Mouse (Mus musculus) limb, embryonic 10.5 days (tissue): Measurements from ENCODE around the gene Coq8b. TPM values are rescaled to one million over a fixed set of nuclear protein-coding genes. Genes with fewer than 3 reads are reported as not detected.
"Not testable (repeated sequence)": the region's sequence is repeated elsewhere in the genome, so short reads cannot be mapped to it uniquely, and the experiment has no call there.

ENCODE experiments used
- DNase-seq: peaks from one replicate; pipeline ENCODE4 v3.0.0-alpha.2; 2017; ENCODE audit warnings: low spot score
- H3K27ac ChIP-seq: fragments of 300-500 bp; sonication (generic); 2 replicates; pipeline ENCODE4 v1.5.1; 2016; ENCODE audit warnings: mild to moderate bottlenecking
- H3K27me3 ChIP-seq: fragments of 300-500 bp; sonication (generic); 2 replicates; pipeline ENCODE4 v1.6.1; 2016; ENCODE audit warnings: low read depth, mild to moderate bottlenecking; ENCODE audit not compliant: poor library complexity, severe bottlenecking
- H3K36me3 ChIP-seq: fragments of 300-500 bp; sonication (generic); 2 replicates; pipeline ENCODE4 v1.6.1; 2016; ENCODE audit warnings: mild to moderate bottlenecking, moderate library complexity
- H3K4me1 ChIP-seq: fragments of 300-500 bp; sonication (generic); 2 replicates; pipeline ENCODE4 v1.6.1; 2016
- H3K4me3 ChIP-seq: fragments of 300-500 bp; sonication (generic); 2 replicates; pipeline ENCODE4 v1.5.1; 2016; ENCODE audit warnings: mild to moderate bottlenecking, moderate library complexity
- H3K9me3 ChIP-seq: fragments of 300-500 bp; sonication (generic); replicated peaks from 2 replicates; pipeline ENCODE4 v1.6.1; 2016; ENCODE audit warnings: mild to moderate bottlenecking
- WGBS: fragments of 180-500 bp; shearing (Covaris S2); methylation state at CpG from one replicate; pipeline ENCODE4 v1.1.7; 2016; 5-methylcytosine and 5-hydroxymethylcytosine counted together
- polyA plus RNA-seq: library from polyadenylated mRNA; unstranded; fragments of >200 nt; fragmentation: Nextera tagmentation; extraction: Ambion mirVana; gene quantifications from 2 replicates; pipeline ENCODE4 v1.2.1, GENCODE M21; 2016

The Coq8b gene
- polyA plus RNA-seq, 1 experiment from 2014 or later: 16.3 TPM

GRCm38 (mm10) chr7:27235726-27236125 is 2.9 kb downstream of the Coq8b start:
- 95% methylated on average over 2 of the region's 2 CpGs for WGBS

GRCm38 (mm10) chr7:27237527-27237926 is 4.7 kb downstream of the Coq8b start:
- H3K4me3 ChIP-seq: no peak overlapping the region
- WGBS: 85% methylated on average over 2 of the region's 2 CpGs
- no peaks in the 10 kb centered on the region for H3K27me3 ChIP-seq
- no peak overlapping the region for H3K27ac ChIP-seq
- H3K9me3 ChIP-seq: no peaks in the 10 kb centered on the region
- no peak for DNase-seq
- peaks cover 21% of the 10 kb centered on the region for H3K36me3 ChIP-seq
- peaks cover 12% of the 10 kb centered on the region for H3K4me1 ChIP-seq

More at GRCm38 (mm10) chr7:27235726-27236125, 2.9 kb downstream of the Coq8b start:
- DNase-seq: no peak
- Histone ChIP-seq H3K4me3 (no peak overlapping the region), H3K27me3 (no peaks in the 10 kb centered on the region), H3K9me3 (no peaks in the 10 kb centered on the region), H3K4me1 (peaks cover 12% of the 10 kb centered on the region), H3K27ac (no peak overlapping the region), H3K36me3 (peaks cover 12% of the 10 kb centered on the region)

DNA sequence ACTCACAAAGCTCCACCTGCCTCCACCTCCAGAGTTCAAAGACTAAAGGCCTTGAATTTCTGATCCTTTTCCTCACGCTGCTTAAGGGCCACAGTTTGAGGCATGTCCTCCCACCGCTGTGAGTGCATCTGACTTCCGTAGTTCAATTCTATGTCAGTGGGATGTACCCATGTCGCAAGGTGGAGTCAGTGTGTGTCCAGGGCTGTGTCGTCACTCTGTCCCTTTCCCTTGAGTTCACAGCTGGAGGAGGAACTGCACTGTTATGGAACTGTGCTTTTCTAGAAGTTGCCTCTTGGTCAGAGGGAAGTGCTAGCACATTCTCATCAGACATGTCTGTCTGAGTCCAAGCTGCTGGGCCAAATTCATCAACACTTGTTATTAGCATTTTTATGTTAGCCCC is 5.7 kb downstream of the Coq8b start:
- no peaks in the 10 kb centered on the region for H3K9me3 ChIP-seq
- peaks cover 8% of the 10 kb centered on the region for H3K4me1 ChIP-seq
- 90% methylated on average over 5 of the region's 5 CpGs for WGBS
- H3K4me3 ChIP-seq: no peak overlapping the region
- H3K27me3 ChIP-seq: no peaks in the 10 kb centered on the region
- no peak overlapping the region for H3K27ac ChIP-seq
- no peak for DNase-seq
- peaks cover 30% of the 10 kb centered on the region for H3K36me3 ChIP-seq

GRCm38 (mm10) chr7:27243211-27243610 is 10.4 kb downstream of the Coq8b start:
- WGBS: 50% methylated on average over 8 of the region's 8 CpGs
- no peaks in the 10 kb centered on the region for H3K9me3 ChIP-seq
- peaks cover 47% of the 10 kb centered on the region for H3K36me3 ChIP-seq
- no peak overlapping the region for H3K27ac ChIP-seq
- no peak overlapping the region for H3K4me3 ChIP-seq
- no peaks in the 10 kb centered on the region for H3K4me1 ChIP-seq
- DNase-seq: no peak
- no peaks in the 10 kb centered on the region for H3K27me3 ChIP-seq

DNA sequence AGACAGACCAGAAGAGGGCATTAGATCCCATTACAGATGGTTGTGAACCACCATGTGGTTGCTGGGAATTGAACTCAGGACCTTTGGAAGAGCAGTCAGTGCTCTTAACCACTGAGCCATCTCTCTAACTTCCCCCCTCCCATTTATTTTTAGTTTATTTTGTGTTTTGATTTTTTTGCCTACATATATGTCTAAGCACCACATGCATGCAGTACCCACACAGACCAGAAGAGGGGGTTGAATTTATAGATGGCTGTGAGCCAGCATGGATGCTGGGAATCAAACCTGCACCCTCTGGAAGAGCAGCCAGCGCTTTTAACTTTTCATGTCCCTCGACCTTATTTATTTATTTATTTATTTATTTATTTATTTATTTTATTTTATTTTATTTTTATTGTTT is 11.3 kb downstream of the Coq8b start:
- not testable (repeated sequence) for DNase-seq, H3K27ac ChIP-seq, H3K4me1 ChIP-seq, H3K9me3 ChIP-seq, H3K27me3 ChIP-seq, H3K4me3 ChIP-seq
- WGBS: 78% methylated on average over 2 of the region's 2 CpGs
- H3K36me3 ChIP-seq: peaks cover 47% of the 10 kb centered on the region

GRCm38 (mm10) chr7:27249146-27249545 is 16.3 kb downstream of the Coq8b start:
- DNase-seq: no peak
- Histone ChIP-seq H3K4me3 (no peak overlapping the region), H3K27me3 (no peaks in the 10 kb centered on the region), H3K9me3 (no peaks in the 10 kb centered on the region), H3K36me3 (peaks cover 35% of the 10 kb centered on the region), H3K4me1 (no peaks in the 10 kb centered on the region), H3K27ac (no peak overlapping the region)
- 78% methylated on average over 2 of the region's 2 CpGs for WGBS

DNA sequence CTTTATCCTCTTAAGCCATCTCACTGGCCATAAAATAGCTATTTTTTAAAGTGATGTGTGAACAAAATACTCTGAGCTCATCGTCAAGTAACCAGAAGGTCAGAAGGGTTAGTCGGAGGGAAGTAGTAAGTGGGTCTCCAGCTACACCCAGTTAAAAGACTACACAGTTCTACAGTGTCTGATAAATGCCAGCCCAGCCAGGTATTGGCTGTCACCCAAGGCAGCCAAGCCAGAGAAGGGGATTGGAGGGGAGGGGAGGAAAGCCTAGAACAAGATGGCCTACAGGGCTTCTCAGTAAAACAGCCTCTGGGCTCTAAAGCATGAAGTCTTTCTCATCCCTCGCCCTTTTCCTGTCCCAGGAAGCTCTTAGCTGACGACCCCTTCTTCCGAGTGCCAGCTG is 17.1 kb downstream of the Coq8b start:
- Histone ChIP-seq H3K4me1 (no peaks in the 10 kb centered on the region), H3K27ac (no peak overlapping the region), H3K4me3 (no peak overlapping the region), H3K36me3 (peaks cover 35% of the 10 kb centered on the region), H3K27me3 (no peaks in the 10 kb centered on the region), H3K9me3 (no peaks in the 10 kb centered on the region)
- DNase-seq: no peak
- 84% methylated on average over 5 of the region's 5 CpGs for WGBS

- H3K4me3 ChIP-seq: no peak overlapping the region
- H3K36me3 ChIP-seq: peaks cover 22% of the 10 kb centered on the region
- H3K27ac ChIP-seq: no peak overlapping the region
- DNase-seq: no peak
- H3K27me3 ChIP-seq: peaks cover 8% of the 10 kb centered on the region; the same call in 1 of the 2 replicates
- 87% methylated on average over 6 of the region's 6 CpGs for WGBS
- H3K9me3 ChIP-seq: no peaks in the 10 kb centered on the region
- H3K4me1 ChIP-seq: peaks cover 4% of the 10 kb centered on the region
These were observed 19.1 kb downstream of the Coq8b start for GRCm38 (mm10) chr7:27251946-27252345.

DNA sequence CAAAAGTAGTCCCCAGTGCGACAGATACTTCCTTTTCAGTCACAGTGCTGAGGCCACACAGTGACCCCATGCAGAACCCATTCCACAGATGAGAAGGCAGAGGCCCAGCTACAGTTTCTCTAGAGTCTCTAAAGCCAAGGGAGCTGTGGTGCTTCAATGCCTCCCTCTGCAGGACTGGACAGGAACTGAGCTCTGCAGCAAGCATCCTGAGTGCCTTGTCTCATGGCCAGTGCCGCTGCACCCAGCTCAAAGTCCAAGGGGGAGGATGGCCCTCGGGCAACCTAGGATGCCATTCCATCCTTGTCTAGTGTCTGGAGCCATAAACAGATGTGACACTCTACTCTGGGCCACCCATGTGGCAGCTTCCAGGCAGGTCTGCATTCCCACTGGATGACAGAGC is 22.9 kb downstream of the Coq8b start:
- Histone ChIP-seq H3K27ac (no peak overlapping the region), H3K27me3 (peaks cover 17% of the 10 kb centered on the region; the same call in 1 of the 2 replicates), H3K4me1 (peaks cover 35% of the 10 kb centered on the region), H3K36me3 (peaks cover 7% of the 10 kb centered on the region; the same call in 1 of the 2 replicates), H3K4me3 (no peak overlapping the region), H3K9me3 (no peaks in the 10 kb centered on the region)
- DNase-seq: no peak
- WGBS: 69% methylated on average over 3 of the region's 3 CpGs

DNA sequence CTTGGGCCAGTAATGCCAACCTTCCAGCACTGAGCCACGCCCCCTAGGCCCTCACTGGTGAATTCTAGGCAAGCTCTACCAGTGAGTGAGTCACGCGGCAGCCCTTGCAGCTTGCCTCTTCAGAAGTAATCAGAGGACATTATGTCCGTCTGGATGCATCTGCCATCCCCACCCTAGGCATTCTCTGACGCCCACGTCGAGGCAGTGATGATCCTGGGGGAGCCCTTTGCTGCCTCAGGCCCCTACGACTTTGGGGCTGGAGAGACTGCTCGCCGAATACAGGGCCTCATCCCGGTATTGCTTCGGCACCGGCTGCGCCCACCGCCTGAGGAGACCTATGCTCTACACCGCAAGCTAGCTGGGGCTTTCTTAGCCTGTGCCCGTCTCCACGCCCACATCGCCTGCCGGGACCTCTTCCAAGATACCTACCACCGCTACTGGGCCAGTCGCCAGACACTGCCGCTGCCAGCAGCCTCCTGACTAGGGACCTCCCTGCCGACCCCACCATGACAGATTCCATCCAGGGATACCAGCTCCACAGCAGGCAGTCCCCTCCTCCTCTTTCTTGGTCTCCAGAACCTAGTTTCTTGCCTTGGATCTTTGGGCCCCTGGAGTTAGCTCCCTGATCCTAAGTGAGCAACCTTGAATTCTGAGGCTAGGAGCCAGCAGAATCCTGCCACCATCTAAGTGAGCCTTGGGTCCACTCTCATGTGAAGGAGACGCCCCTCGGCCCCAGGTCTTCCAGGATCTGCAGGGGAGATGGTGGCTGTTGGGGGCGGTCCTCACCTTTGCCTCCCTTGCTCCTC is 24.4 kb downstream of the Coq8b start:
- peak; percentile 47 for DNase-seq
- Histone ChIP-seq H3K27me3 (peaks cover 17% of the 10 kb centered on the region; the same call in 1 of the 2 replicates), H3K36me3 (peaks cover 9% of the 10 kb centered on the region; the same call in 1 of the 2 replicates), H3K9me3 (no peaks in the 10 kb centered on the region), H3K4me3 (peak overlapping the region; percentile 87), H3K4me1 (peaks cover 40% of the 10 kb centered on the region), H3K27ac (peak overlapping the region; percentile 94)
- 12% methylated on average over 27 of the region's 27 CpGs for WGBS

GRCm38 (mm10) chr7:27257852-27258204 is 25.0 kb downstream of the Coq8b start:
- Histone ChIP-seq H3K27ac (peak overlapping the region; percentile 94), H3K27me3 (peaks cover 17% of the 10 kb centered on the region; the same call in 1 of the 2 replicates), H3K9me3 (no peaks in the 10 kb centered on the region), H3K36me3 (peaks cover 15% of the 10 kb centered on the region), H3K4me3 (peak overlapping the region; percentile 87), H3K4me1 (peaks cover 40% of the 10 kb centered on the region)
- DNase-seq: peak; percentile 57
- WGBS: 3% methylated on average over 6 of the region's 6 CpGs

DNA sequence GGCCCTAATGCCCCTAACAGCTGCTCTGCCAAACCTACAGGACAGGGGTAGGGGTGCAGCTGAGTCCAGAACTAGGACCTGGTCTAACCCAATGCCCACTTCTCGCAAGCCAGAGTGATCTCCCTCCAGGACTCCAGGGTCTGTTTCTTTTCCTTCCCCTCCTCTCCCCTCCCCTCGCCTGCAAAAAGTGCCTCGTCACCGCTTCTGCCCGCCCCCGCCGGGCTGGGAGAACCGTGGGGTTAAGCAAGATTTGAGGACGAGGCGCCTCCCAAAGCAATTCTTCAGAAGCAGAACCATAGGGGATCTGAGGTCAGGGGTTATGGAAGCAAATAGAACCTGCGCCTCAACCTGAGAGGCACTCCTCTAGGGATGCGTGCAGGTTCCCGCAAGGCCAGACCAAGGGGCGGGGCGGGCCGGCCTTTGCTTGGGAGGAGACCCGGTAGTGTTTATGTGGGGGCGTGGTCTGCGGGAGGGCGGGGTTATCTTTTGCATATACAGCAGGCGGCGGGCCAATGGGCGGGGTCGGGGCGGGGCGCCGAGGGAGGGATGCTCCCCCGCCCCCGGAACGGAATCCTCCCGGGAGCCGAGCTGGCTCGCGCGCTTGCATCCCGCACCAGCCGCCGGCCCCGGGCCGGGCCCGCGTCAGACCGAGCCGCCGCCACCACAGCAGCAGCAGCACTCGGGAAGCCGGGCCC is 25.5 kb downstream of the Coq8b start, which contains the start of gene Numbl:
Gene Numbl (plus strand): TSS at position 229 of the 695 bp plus-strand sequence.
- H3K36me3 ChIP-seq: peaks cover 18% of the 10 kb centered on the region
- DNase-seq: peak; percentile 98
- H3K27ac ChIP-seq: peak within 1 kb of the TSS; percentile 94
- under 1% methylated on average over 45 of the region's 47 CpGs for WGBS
- H3K27me3 ChIP-seq: peaks cover 17% of the 10 kb centered on the region; the same call in 1 of the 2 replicates
- peak within 1 kb of the TSS; percentile 87 for H3K4me3 ChIP-seq
- H3K9me3 ChIP-seq: no peaks in the 10 kb centered on the region
- H3K4me1 ChIP-seq: peaks cover 40% of the 10 kb centered on the region

DNA sequence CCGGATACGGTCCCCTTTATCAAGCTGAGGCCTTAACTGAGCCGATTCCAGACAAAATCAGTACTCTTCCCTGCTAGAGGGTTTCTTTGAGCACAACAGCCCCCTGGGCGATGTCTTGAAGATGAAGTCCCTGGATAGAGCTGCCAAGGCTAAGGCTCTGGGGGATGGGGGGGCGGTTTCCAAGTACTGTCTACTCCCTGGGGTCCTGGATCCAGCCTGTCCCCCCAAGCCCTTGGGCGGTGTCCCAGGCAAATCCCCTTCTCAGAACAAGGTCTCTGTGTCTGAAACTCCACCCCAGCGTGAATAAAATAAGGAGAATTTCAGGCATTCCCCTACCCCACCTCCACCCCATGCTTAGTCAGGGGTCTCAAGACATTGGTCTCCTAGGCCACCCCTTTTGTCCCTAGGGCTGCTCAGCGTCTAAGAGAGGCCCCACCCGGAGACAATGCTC is 26.5 kb downstream of the Coq8b start:
- no peak for DNase-seq
- H3K27ac ChIP-seq: peak overlapping the region; percentile 94
- peaks cover 40% of the 10 kb centered on the region for H3K4me1 ChIP-seq
- 5% methylated on average over 9 of the region's 9 CpGs for WGBS
- peaks cover 27% of the 10 kb centered on the region for H3K36me3 ChIP-seq
- H3K9me3 ChIP-seq: no peaks in the 10 kb centered on the region
- H3K4me3 ChIP-seq: peak overlapping the region; percentile 87
- H3K27me3 ChIP-seq: peaks cover 17% of the 10 kb centered on the region; the same call in 1 of the 2 replicates
